Mouse (Mus musculus) heart, postnatal 0 days (tissue): ENCODE results near the gene Aldh1b1. TPM values are rescaled to one million over a fixed set of nuclear protein-coding genes. Genes with fewer than 3 reads are reported as not detected.

Experiments
- ATAC-seq: fragments of 200-750 bp; cut with Nextera tagmentation; 2 replicates; pipeline ENCODE4 v1.8.0; 2017; ENCODE audit warnings: low read depth, moderate number of reproducible peaks, moderate library complexity; ENCODE audit not compliant: insufficient read depth
- DNase-seq: peaks from one replicate; pipeline ENCODE4 v3.0.0-alpha.2; 2016; ENCODE audit warnings: low spot score
- H3K27ac ChIP-seq: fragments of 300-500 bp; sonication (generic); 2 replicates; pipeline ENCODE4 v1.5.1; 2014; ENCODE audit warnings: low read depth, mild to moderate bottlenecking
- H3K27me3 ChIP-seq: fragments of 300-500 bp; sonication (generic); 2 replicates; pipeline ENCODE4 v1.6.1; 2014; ENCODE audit warnings: low read length, mixed read lengths; ENCODE audit not compliant: control insufficient read depth, insufficient read depth
- H3K36me3 ChIP-seq: fragments of 300-500 bp; sonication (generic); replicated peaks from 2 replicates; pipeline ENCODE4 v1.6.1; 2014; ENCODE audit warnings: low read length, mixed read lengths; ENCODE audit not compliant: control insufficient read depth, insufficient read depth
- H3K4me1 ChIP-seq: fragments of 300-500 bp; sonication (generic); 2 replicates; pipeline ENCODE4 v1.6.1; 2014; ENCODE audit warnings: antibody characterized with exemption; ENCODE audit not compliant: control insufficient read depth, insufficient read depth
- H3K4me2 ChIP-seq: fragments of 300-500 bp; sonication (generic); 2 replicates; pipeline ENCODE4 v1.6.1; 2014; ENCODE audit warnings: low read depth, mild to moderate bottlenecking, low read length, moderate library complexity
- H3K4me3 ChIP-seq: fragments of 300-500 bp; sonication (generic); 2 replicates; pipeline ENCODE4 v1.5.1; 2014; ENCODE audit warnings: low read depth, low read length
- H3K9ac ChIP-seq: fragments of 300-500 bp; sonication (generic); replicated peaks from 2 replicates; pipeline ENCODE4 v1.6.1; 2014; ENCODE audit warnings: low read depth, low read length, mixed read lengths
- H3K9me3 ChIP-seq: fragments of 300-500 bp; sonication (generic); replicated peaks from 2 replicates; pipeline ENCODE4 v1.6.1; 2016; ENCODE audit warnings: low read length; ENCODE audit not compliant: control insufficient read depth
- CTCF ChIP-seq: IDR thresholded peaks from 2 replicates; pipeline ENCODE4 v1.5.1; 2016; ENCODE audit warnings: antibody characterized with exemption, control low read depth, low read depth
- EP300 ChIP-seq: IDR thresholded peaks from 2 replicates; pipeline ENCODE4 v1.6.1; 2016; ENCODE audit warnings: antibody characterized with exemption, low read depth
- WGBS: fragments of 180-500 bp; shearing (Covaris S2); extraction: QIAGEN DNeasy Blood & Tissue Kit; methylation state at CpG from one replicate; pipeline ENCODE4 v1.1.7; 2014; 5-methylcytosine and 5-hydroxymethylcytosine counted together
- polyA plus RNA-seq: library from polyadenylated mRNA; unstranded; fragments of >200 nt; fragmentation: Nextera tagmentation; extraction: Ambion mirVana; gene quantifications from 2 replicates; pipeline ENCODE4 v1.2.1, GENCODE M21; 2015
- total RNA-seq: library from RNA; depleted of rRNA; stranded (reverse); fragments of >200 nt; gene quantifications from 2 replicates; pipeline ENCODE4 v1.2.3, GENCODE M21; 2014; ENCODE audit warnings: low replicate concordance

The Aldh1b1 gene
- total and polyA plus RNA-seq, 2 experiments from 2014 or later, result 200 to 238 TPM

- H3K4me1 ChIP-seq, result peaks cover 46% of the 10 kb centered on the region
- H3K9me3 ChIP-seq, result no peaks in the 10 kb centered on the region
- DNase-seq (no peak), ATAC-seq (peak; percentile 19; the same call in 1 of the 2 replicates)
- peak overlapping the region; percentile 32 for H3K4me3 ChIP-seq
- TF ChIP-seq EP300 (no peak), CTCF (no peak)
- 13% methylated on average over 18 of the region's 18 CpGs for WGBS
- peak overlapping the region; percentile 49 for H3K4me2 ChIP-seq
- H3K9ac ChIP-seq, result peak overlapping the region; percentile 40; the same call in 1 of the 2 replicates
- H3K27me3 ChIP-seq, result no peaks in the 10 kb centered on the region
- H3K36me3 ChIP-seq, result no peaks in the 10 kb centered on the region
- H3K27ac ChIP-seq, result peak overlapping the region; percentile 72
Observed at GRCm38 (mm10) chr4:45763288-45764140, 35.3 kb upstream of the Aldh1b1 start.

DNA sequence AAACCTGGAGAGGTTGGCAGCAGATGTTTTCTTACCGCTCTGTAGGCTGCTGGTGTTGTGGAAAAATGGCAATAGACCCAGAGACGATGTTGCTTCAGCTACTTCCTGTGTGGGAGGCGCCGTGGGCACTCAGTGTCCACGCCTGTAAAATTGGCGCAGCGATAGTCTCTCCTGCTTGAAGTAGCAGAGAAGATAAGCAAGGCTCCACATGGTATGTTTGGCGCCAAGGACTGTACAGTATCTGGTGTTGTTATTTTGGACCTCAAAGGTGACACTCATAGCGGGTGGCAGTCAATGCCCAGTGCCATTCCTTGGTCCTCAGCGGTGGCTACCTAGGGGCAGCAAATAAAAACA, 34.7 kb upstream of the Aldh1b1 start:
- Histone ChIP-seq H3K4me2 (peak overlapping the region; percentile 49), H3K27ac (peak overlapping the region; percentile 72), H3K27me3 (no peaks in the 10 kb centered on the region), H3K36me3 (no peaks in the 10 kb centered on the region), H3K9me3 (no peaks in the 10 kb centered on the region), H3K4me3 (peak overlapping the region; percentile 32), H3K9ac (peak overlapping the region; percentile 19; the same call in 1 of the 2 replicates), H3K4me1 (peaks cover 48% of the 10 kb centered on the region)
- 5% methylated on average over 10 of the region's 10 CpGs for WGBS
- TF ChIP-seq CTCF, result no peak
- peak; percentile 48; the same call in 1 of the 2 replicates for TF ChIP-seq EP300
- peak; percentile 24; the same call in 1 of the 2 replicates for ATAC-seq
- no peak for DNase-seq

GRCm38 (mm10) chr4:45765121-45765564, 33.7 kb upstream of the Aldh1b1 start:
- Histone ChIP-seq H3K4me1 (peaks cover 48% of the 10 kb centered on the region), H3K4me3 (no peak overlapping the region), H3K9ac (no peak overlapping the region; the same call in 1 of the 2 replicates), H3K36me3 (no peaks in the 10 kb centered on the region), H3K4me2 (peak overlapping the region; percentile 4; the same call in 1 of the 2 replicates), H3K27me3 (no peaks in the 10 kb centered on the region), H3K27ac (no peak overlapping the region), H3K9me3 (no peaks in the 10 kb centered on the region)
- TF ChIP-seq CTCF, result no peak
- TF ChIP-seq EP300, result no peak
- no peak for DNase-seq
- WGBS, result 6% methylated on average over 16 of the region's 16 CpGs
- ATAC-seq, result no peak

DNA sequence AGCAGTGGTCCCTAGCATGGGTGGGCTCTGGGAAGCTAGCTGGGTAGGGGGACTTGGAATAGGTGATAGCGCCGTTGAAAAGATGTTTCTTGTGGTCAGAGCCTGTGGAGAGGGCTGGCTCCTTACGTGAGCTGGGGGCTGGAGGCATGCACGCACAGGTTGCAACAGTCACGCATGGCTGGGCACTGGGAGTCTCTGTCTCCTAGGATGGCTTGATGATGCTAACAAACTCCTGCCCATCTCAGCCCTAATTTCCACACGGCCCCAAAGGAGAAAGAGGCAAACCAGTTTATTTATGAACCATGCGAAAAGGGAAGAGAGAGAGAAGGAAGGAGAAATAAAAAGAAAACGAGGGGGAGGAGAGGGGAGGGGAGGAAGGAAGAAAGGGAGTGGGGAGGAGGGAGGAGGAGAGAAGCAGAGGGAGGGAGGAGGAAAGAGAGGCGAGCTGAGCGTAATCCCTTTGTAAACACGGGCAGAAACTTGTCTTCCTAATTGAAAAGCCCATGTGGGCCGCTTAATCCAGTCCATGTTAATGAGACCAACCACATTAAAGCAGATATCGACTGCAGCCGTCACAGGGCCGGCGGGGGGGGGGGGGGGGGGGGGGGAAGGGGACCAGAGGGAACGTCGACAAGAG, 33.1 kb upstream of the Aldh1b1 start:
- DNase-seq, result no peak
- Histone ChIP-seq H3K9me3 (no peaks in the 10 kb centered on the region), H3K9ac (no peak overlapping the region; the same call in 1 of the 2 replicates), H3K4me1 (peaks cover 48% of the 10 kb centered on the region), H3K27me3 (no peaks in the 10 kb centered on the region), H3K4me2 (peak overlapping the region; percentile 4; the same call in 1 of the 2 replicates), H3K36me3 (no peaks in the 10 kb centered on the region), H3K4me3 (no peak overlapping the region), H3K27ac (no peak overlapping the region)
- TF ChIP-seq EP300, result no peak
- TF ChIP-seq CTCF, result no peak
- WGBS, result 21% methylated on average over 15 of the region's 18 CpGs
- no peak for ATAC-seq

GRCm38 (mm10) chr4:45766774-45767173, 32.0 kb upstream of the Aldh1b1 start:
- Histone ChIP-seq H3K36me3 (no peaks in the 10 kb centered on the region), H3K4me2 (no peak overlapping the region), H3K9me3 (no peaks in the 10 kb centered on the region), H3K27me3 (no peaks in the 10 kb centered on the region), H3K4me1 (peaks cover 48% of the 10 kb centered on the region), H3K4me3 (no peak overlapping the region), H3K9ac (no peak overlapping the region), H3K27ac (no peak overlapping the region)
- DNase-seq (no peak), ATAC-seq (no peak)
- no peak for TF ChIP-seq EP300
- peak; percentile 31 for TF ChIP-seq CTCF
- 80% methylated on average over 7 of the region's 7 CpGs for WGBS
